Mouse (Mus musculus): ENCODE data around the gene Hfe. TPM values are rescaled to one million over a fixed set of nuclear protein-coding genes. Genes with fewer than 3 reads are reported as not detected.

The Hfe gene
- polyA plus RNA-seq, 1 experiment, result 4.5 TPM

GRCm38 (mm10) chr13:23742007-23742406 is 31.4 kb upstream of the Hfe start:
- Histone ChIP-seq H3K27ac (ENCODE audit: control insufficient read depth, insufficient read depth, low read depth, low read length, poor library complexity) (no peak overlapping the region), H3K4me1 (ENCODE audit: control insufficient read depth, insufficient read depth, low read length) (no peaks in the 10 kb centered on the region; the same call in 1 of the 2 replicates), H3K4me3 (replicated peaks; ENCODE audit: control insufficient read depth, low read depth, low read length) (no peak overlapping the region)
- no peak for TF ChIP-seq CTCF (IDR thresholded peaks at IDR 0.05; ENCODE audit: control insufficient read depth, insufficient read depth, low read length)
- TF ChIP-seq POLR2A (IDR thresholded peaks at IDR 0.05; ENCODE audit: borderline replicate concordance, control insufficient read depth, low read depth, low read length), result no peak

- WGBS, result 61% methylated on average over 5 of the region's 5 CpGs
- H3K27ac ChIP-seq (ENCODE audit: control insufficient read depth, insufficient read depth, low read depth, low read length, poor library complexity), result no peak overlapping the region
Observed at GRCm38 (mm10) chr13:23740910-23741309, 30.3 kb upstream of the Hfe start.

GRCm38 (mm10) chr13:23740256-23740840 is 29.7 kb upstream of the Hfe start:
- Histone ChIP-seq H3K4me1 (ENCODE audit: control insufficient read depth, insufficient read depth, low read length) (no peaks in the 10 kb centered on the region; the same call in 1 of the 2 replicates), H3K27ac (ENCODE audit: control insufficient read depth, insufficient read depth, low read depth, low read length, poor library complexity) (peak overlapping the region; percentile 98; the same call in 1 of the 2 replicates), H3K4me3 (replicated peaks; ENCODE audit: control insufficient read depth, low read depth, low read length) (peak overlapping the region; percentile 67)
- TF ChIP-seq POLR2A (IDR thresholded peaks at IDR 0.05; ENCODE audit: borderline replicate concordance, control insufficient read depth, low read depth, low read length) (no peak), CTCF (IDR thresholded peaks at IDR 0.05; ENCODE audit: control insufficient read depth, insufficient read depth, low read length) (no peak)
- 28% methylated on average over 13 of the region's 13 CpGs for WGBS

More at GRCm38 (mm10) chr13:23740910-23741309, 30.3 kb upstream of the Hfe start:
- no peak overlapping the region for H3K4me3 ChIP-seq (replicated peaks; ENCODE audit: control insufficient read depth, low read depth, low read length)
- TF ChIP-seq POLR2A (IDR thresholded peaks at IDR 0.05; ENCODE audit: borderline replicate concordance, control insufficient read depth, low read depth, low read length) (no peak), CTCF (IDR thresholded peaks at IDR 0.05; ENCODE audit: control insufficient read depth, insufficient read depth, low read length) (no peak)
- H3K4me1 ChIP-seq (ENCODE audit: control insufficient read depth, insufficient read depth, low read length), result no peaks in the 10 kb centered on the region; the same call in 1 of the 2 replicates

- WGBS, result under 1% methylated on average over 14 of the region's 14 CpGs
- no peak for TF ChIP-seq POLR2A (IDR thresholded peaks at IDR 0.05; ENCODE audit: borderline replicate concordance, control insufficient read depth, low read depth, low read length)
- no peak for TF ChIP-seq CTCF (IDR thresholded peaks at IDR 0.05; ENCODE audit: control insufficient read depth, insufficient read depth, low read length)
- H3K27ac ChIP-seq (ENCODE audit: control insufficient read depth, insufficient read depth, low read depth, low read length, poor library complexity), result peak overlapping the region; percentile 98
- peak overlapping the region; percentile 67 for H3K4me3 ChIP-seq (replicated peaks; ENCODE audit: control insufficient read depth, low read depth, low read length)
- no peaks in the 10 kb centered on the region; the same call in 1 of the 2 replicates for H3K4me1 ChIP-seq (ENCODE audit: control insufficient read depth, insufficient read depth, low read length)
Observed at GRCm38 (mm10) chr13:23739922-23740252, 29.2 kb upstream of the Hfe start.

- under 1% methylated on average over 39 of the region's 39 CpGs for WGBS
- Histone ChIP-seq H3K4me3 (replicated peaks; ENCODE audit: control insufficient read depth, low read depth, low read length) (peak overlapping the region; percentile 67), H3K4me1 (ENCODE audit: control insufficient read depth, insufficient read depth, low read length) (no peaks in the 10 kb centered on the region; the same call in 1 of the 2 replicates), H3K27ac (ENCODE audit: control insufficient read depth, insufficient read depth, low read depth, low read length, poor library complexity) (peak overlapping the region; percentile 98)
- TF ChIP-seq CTCF (IDR thresholded peaks at IDR 0.05; ENCODE audit: control insufficient read depth, insufficient read depth, low read length) (no peak), POLR2A (IDR thresholded peaks at IDR 0.05; ENCODE audit: borderline replicate concordance, control insufficient read depth, low read depth, low read length) (peak; percentile 98)
Observed at GRCm38 (mm10) chr13:23739069-23739921, 28.6 kb upstream of the Hfe start.

- TF ChIP-seq POLR2A (IDR thresholded peaks at IDR 0.05; ENCODE audit: borderline replicate concordance, control insufficient read depth, low read depth, low read length) (peak; percentile 99), CTCF (IDR thresholded peaks at IDR 0.05; ENCODE audit: control insufficient read depth, insufficient read depth, low read length) (0 out of 2 replicates have a peak, but pooled peaks have one; percentile 6)
- WGBS, result under 1% methylated on average over 38 of the region's 38 CpGs
- peak within 1 kb of the TSS; percentile 98 for H3K27ac ChIP-seq (ENCODE audit: control insufficient read depth, insufficient read depth, low read depth, low read length, poor library complexity)
- peak within 1 kb of the TSS; percentile 67 for H3K4me3 ChIP-seq (replicated peaks; ENCODE audit: control insufficient read depth, low read depth, low read length)
- no peaks in the 10 kb centered on the region; the same call in 1 of the 2 replicates for H3K4me1 ChIP-seq (ENCODE audit: control insufficient read depth, insufficient read depth, low read length)
Observed at GRCm38 (mm10) chr13:23738677-23739068, 28.0 kb upstream of the Hfe start, which contains the start of gene Hist1h1c. Gene Hist1h1c (plus strand): TSS chr13:23738808.

GRCm38 (mm10) chr13:23738041-23738440 is 27.4 kb upstream of the Hfe start:
- Histone ChIP-seq H3K27ac (ENCODE audit: control insufficient read depth, insufficient read depth, low read depth, low read length, poor library complexity) (no peak overlapping the region; the same call in 1 of the 2 replicates), H3K4me1 (ENCODE audit: control insufficient read depth, insufficient read depth, low read length) (no peaks in the 10 kb centered on the region; the same call in 1 of the 2 replicates), H3K4me3 (replicated peaks; ENCODE audit: control insufficient read depth, low read depth, low read length) (no peak overlapping the region)
- TF ChIP-seq POLR2A (IDR thresholded peaks at IDR 0.05; ENCODE audit: borderline replicate concordance, control insufficient read depth, low read depth, low read length), result no peak
- TF ChIP-seq CTCF (IDR thresholded peaks at IDR 0.05; ENCODE audit: control insufficient read depth, insufficient read depth, low read length), result no peak
- 19% methylated on average over 4 of the region's 4 CpGs for WGBS

GRCm38 (mm10) chr13:23737091-23737490 is 26.4 kb upstream of the Hfe start:
- TF ChIP-seq POLR2A (IDR thresholded peaks at IDR 0.05; ENCODE audit: borderline replicate concordance, control insufficient read depth, low read depth, low read length) (no peak), CTCF (IDR thresholded peaks at IDR 0.05; ENCODE audit: control insufficient read depth, insufficient read depth, low read length) (no peak)

More at GRCm38 (mm10) chr13:23737091-23737490, 26.4 kb upstream of the Hfe start:
- H3K27ac ChIP-seq (ENCODE audit: control insufficient read depth, insufficient read depth, low read depth, low read length, poor library complexity), result no peak overlapping the region
- no peaks in the 10 kb centered on the region for H3K4me1 ChIP-seq (ENCODE audit: control insufficient read depth, insufficient read depth, low read length)
- H3K4me3 ChIP-seq (replicated peaks; ENCODE audit: control insufficient read depth, low read depth, low read length), result no peak overlapping the region
- 92% methylated on average over 5 of the region's 5 CpGs for WGBS
